Mouse (Mus musculus): ENCODE results near the gene Asb17. TPM values are rescaled to one million over a fixed set of nuclear protein-coding genes. Genes with fewer than 3 reads are reported as not detected.

Asb17 gene
- polyA plus RNA-seq, 1 experiment from 2014 or later, result not detected

GRCm38 (mm10) chr3:153807444-153808149 is 36.4 kb upstream of the Asb17 start:
- Histone ChIP-seq H3K4me3 (ENCODE audit: low read depth, low read length) (no peak overlapping the region), H3K9ac (ENCODE audit: low read length) (no peak overlapping the region), H3K36me3 (ENCODE audit: control insufficient read depth, insufficient read depth, low read length) (no peaks in the 10 kb centered on the region), H3K4me2 (ENCODE audit: low read length) (no peak overlapping the region), H3K27me3 (replicated peaks; ENCODE audit: control insufficient read depth, insufficient read depth, low read length) (no peaks in the 10 kb centered on the region), H3K27ac (ENCODE audit: low read depth, low read length) (no peak overlapping the region), H3K9me3 (replicated peaks; ENCODE audit: control insufficient read depth, low read length) (no peaks in the 10 kb centered on the region), H3K4me1 (ENCODE audit: control insufficient read depth, insufficient read depth, low read length) (peaks cover 4% of the 10 kb centered on the region)
- 88% methylated on average over 9 of the region's 9 CpGs for WGBS
- ATAC-seq (no peak), DNase-seq (ENCODE audit: low spot score) (no peak)

DNA sequence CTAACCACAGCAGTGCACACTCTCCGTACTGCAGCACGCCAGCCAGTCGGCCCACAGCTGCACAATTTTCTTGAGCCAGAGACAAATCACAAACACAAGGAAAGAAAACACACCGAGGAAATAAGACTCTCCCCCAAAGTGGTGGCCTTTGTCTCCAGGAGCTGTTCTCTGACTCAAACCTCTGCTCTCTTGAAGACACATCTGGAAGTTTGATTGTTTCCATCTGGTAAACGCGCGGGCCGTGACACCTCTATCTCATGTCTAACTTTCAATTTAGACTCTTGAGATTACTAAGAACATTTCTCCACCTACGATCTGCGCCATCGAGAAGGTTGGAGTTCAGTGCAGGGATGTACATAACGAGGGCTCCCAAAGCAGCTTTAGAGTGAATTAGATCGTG is 35.6 kb upstream of the Asb17 start:
- Histone ChIP-seq H3K4me1 (ENCODE audit: control insufficient read depth, insufficient read depth, low read length) (peaks cover 4% of the 10 kb centered on the region), H3K9me3 (replicated peaks; ENCODE audit: control insufficient read depth, low read length) (no peaks in the 10 kb centered on the region), H3K27me3 (replicated peaks; ENCODE audit: control insufficient read depth, insufficient read depth, low read length) (no peaks in the 10 kb centered on the region), H3K36me3 (ENCODE audit: control insufficient read depth, insufficient read depth, low read length) (no peaks in the 10 kb centered on the region), H3K27ac (ENCODE audit: low read depth, low read length) (no peak overlapping the region), H3K9ac (ENCODE audit: low read length) (no peak overlapping the region), H3K4me3 (ENCODE audit: low read depth, low read length) (no peak overlapping the region), H3K4me2 (ENCODE audit: low read length) (no peak overlapping the region)
- ATAC-seq (no peak), DNase-seq (ENCODE audit: low spot score) (no peak)
- WGBS, result 88% methylated on average over 13 of the region's 13 CpGs

- no peaks in the 10 kb centered on the region for H3K36me3 ChIP-seq (ENCODE audit: control insufficient read depth, insufficient read depth, low read length)
- no peak for DNase-seq (ENCODE audit: low spot score)
- no peaks in the 10 kb centered on the region for H3K9me3 ChIP-seq (replicated peaks; ENCODE audit: control insufficient read depth, low read length)
- no peak overlapping the region for H3K27ac ChIP-seq (ENCODE audit: low read depth, low read length)
- no peak overlapping the region for H3K9ac ChIP-seq (ENCODE audit: low read length)
- no peak overlapping the region for H3K4me2 ChIP-seq (ENCODE audit: low read length)
- WGBS, result 90% methylated on average over 8 of the region's 8 CpGs
- H3K27me3 ChIP-seq (replicated peaks; ENCODE audit: control insufficient read depth, insufficient read depth, low read length), result no peaks in the 10 kb centered on the region
- ATAC-seq, result no peak
- no peaks in the 10 kb centered on the region for H3K4me1 ChIP-seq (ENCODE audit: control insufficient read depth, insufficient read depth, low read length)
- H3K4me3 ChIP-seq (ENCODE audit: low read depth, low read length), result no peak overlapping the region
Observed at GRCm38 (mm10) chr3:153814026-153814425, 30.0 kb upstream of the Asb17 start.

GRCm38 (mm10) chr3:153817376-153817890 is 26.6 kb upstream of the Asb17 start:
- H3K9ac ChIP-seq (ENCODE audit: low read length), result no peak overlapping the region
- no peaks in the 10 kb centered on the region for H3K27me3 ChIP-seq (replicated peaks; ENCODE audit: control insufficient read depth, insufficient read depth, low read length)
- no peak overlapping the region for H3K4me3 ChIP-seq (ENCODE audit: low read depth, low read length)
- DNase-seq (ENCODE audit: low spot score), result no peak
- H3K27ac ChIP-seq (ENCODE audit: low read depth, low read length), result no peak overlapping the region
- H3K36me3 ChIP-seq (ENCODE audit: control insufficient read depth, insufficient read depth, low read length), result no peaks in the 10 kb centered on the region
- WGBS, result 86% methylated on average over 9 of the region's 9 CpGs
- H3K4me1 ChIP-seq (ENCODE audit: control insufficient read depth, insufficient read depth, low read length), result no peaks in the 10 kb centered on the region
- H3K4me2 ChIP-seq (ENCODE audit: low read length), result no peak overlapping the region
- no peaks in the 10 kb centered on the region for H3K9me3 ChIP-seq (replicated peaks; ENCODE audit: control insufficient read depth, low read length)
- no peak for ATAC-seq

DNA sequence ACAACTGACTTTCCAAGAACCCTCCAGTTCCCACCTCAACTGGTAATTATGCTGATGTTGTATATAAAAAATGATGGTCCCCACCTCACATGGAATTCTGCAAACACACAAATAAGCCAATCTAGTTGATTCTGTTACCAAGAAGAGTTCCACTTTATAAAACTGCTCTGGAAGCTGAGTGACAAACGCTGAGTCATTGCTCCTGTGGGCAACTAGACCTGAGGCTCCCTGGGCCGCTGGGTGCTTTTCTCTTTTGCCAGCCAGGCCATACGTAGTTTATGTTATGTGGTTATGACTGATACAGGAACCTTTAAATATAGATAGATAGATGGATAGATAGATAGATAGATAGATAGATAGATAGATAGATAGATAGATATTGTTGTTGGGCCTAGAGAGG is 25.3 kb upstream of the Asb17 start:
- WGBS, result 99% methylated on average over 3 of the region's 3 CpGs
- no peaks in the 10 kb centered on the region for H3K9me3 ChIP-seq (replicated peaks; ENCODE audit: control insufficient read depth, low read length)
- no peak overlapping the region for H3K4me3 ChIP-seq (ENCODE audit: low read depth, low read length)
- H3K4me2 ChIP-seq (ENCODE audit: low read length), result no peak overlapping the region
- ATAC-seq (no peak), DNase-seq (ENCODE audit: low spot score) (no peak)
- H3K27me3 ChIP-seq (replicated peaks; ENCODE audit: control insufficient read depth, insufficient read depth, low read length), result no peaks in the 10 kb centered on the region
- H3K4me1 ChIP-seq (ENCODE audit: control insufficient read depth, insufficient read depth, low read length), result peaks cover 2% of the 10 kb centered on the region; the same call in 1 of the 2 replicates
- no peaks in the 10 kb centered on the region for H3K36me3 ChIP-seq (ENCODE audit: control insufficient read depth, insufficient read depth, low read length)
- H3K27ac ChIP-seq (ENCODE audit: low read depth, low read length), result no peak overlapping the region
- no peak overlapping the region for H3K9ac ChIP-seq (ENCODE audit: low read length)

DNA sequence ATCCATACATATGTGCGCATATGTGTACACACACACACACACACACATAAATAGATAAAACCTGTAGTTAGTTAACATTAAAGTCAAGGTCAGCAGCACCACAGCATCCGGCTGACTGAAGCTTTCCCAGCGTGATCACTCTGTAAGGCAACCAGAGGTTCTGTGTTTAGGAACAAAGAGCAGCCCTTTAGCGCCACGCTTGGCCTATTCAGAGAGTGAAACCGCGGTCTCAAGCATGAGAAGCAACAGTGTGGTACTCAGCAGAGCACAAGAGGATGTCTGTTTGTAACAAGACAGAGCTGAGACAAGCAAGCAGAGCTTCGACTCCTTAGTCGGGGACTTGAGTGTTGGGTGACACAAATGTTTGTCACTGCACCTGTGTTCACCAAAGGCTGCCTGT is 24.6 kb upstream of the Asb17 start:
- H3K36me3 ChIP-seq (ENCODE audit: control insufficient read depth, insufficient read depth, low read length), result no peaks in the 10 kb centered on the region
- no peak overlapping the region for H3K27ac ChIP-seq (ENCODE audit: low read depth, low read length)
- H3K9ac ChIP-seq (ENCODE audit: low read length), result no peak overlapping the region
- DNase-seq (ENCODE audit: low spot score) (peak; percentile 30), ATAC-seq (no peak)
- peaks cover 6% of the 10 kb centered on the region for H3K4me1 ChIP-seq (ENCODE audit: control insufficient read depth, insufficient read depth, low read length)
- H3K9me3 ChIP-seq (replicated peaks; ENCODE audit: control insufficient read depth, low read length), result no peaks in the 10 kb centered on the region
- H3K4me3 ChIP-seq (ENCODE audit: low read depth, low read length), result no peak overlapping the region
- no peaks in the 10 kb centered on the region for H3K27me3 ChIP-seq (replicated peaks; ENCODE audit: control insufficient read depth, insufficient read depth, low read length)
- WGBS, result 51% methylated on average over 9 of the region's 9 CpGs
- H3K4me2 ChIP-seq (ENCODE audit: low read length), result no peak overlapping the region

GRCm38 (mm10) chr3:153823671-153824515 is 20.1 kb upstream of the Asb17 start:
- H3K27me3 ChIP-seq (replicated peaks; ENCODE audit: control insufficient read depth, insufficient read depth, low read length), result no peaks in the 10 kb centered on the region
- H3K9ac ChIP-seq (ENCODE audit: low read length), result no peak overlapping the region
- H3K4me1 ChIP-seq (ENCODE audit: control insufficient read depth, insufficient read depth, low read length), result peaks cover 6% of the 10 kb centered on the region
- H3K36me3 ChIP-seq (ENCODE audit: control insufficient read depth, insufficient read depth, low read length), result no peaks in the 10 kb centered on the region
- no peak overlapping the region for H3K27ac ChIP-seq (ENCODE audit: low read depth, low read length)
- no peak overlapping the region for H3K4me3 ChIP-seq (ENCODE audit: low read depth, low read length)
- DNase-seq (ENCODE audit: low spot score) (peak; percentile 19), ATAC-seq (no peak; the same call in 1 of the 2 replicates)
- 47% methylated on average over 11 of the region's 11 CpGs for WGBS
- H3K9me3 ChIP-seq (replicated peaks; ENCODE audit: control insufficient read depth, low read length), result no peaks in the 10 kb centered on the region
- H3K4me2 ChIP-seq (ENCODE audit: low read length), result no peak overlapping the region

DNA sequence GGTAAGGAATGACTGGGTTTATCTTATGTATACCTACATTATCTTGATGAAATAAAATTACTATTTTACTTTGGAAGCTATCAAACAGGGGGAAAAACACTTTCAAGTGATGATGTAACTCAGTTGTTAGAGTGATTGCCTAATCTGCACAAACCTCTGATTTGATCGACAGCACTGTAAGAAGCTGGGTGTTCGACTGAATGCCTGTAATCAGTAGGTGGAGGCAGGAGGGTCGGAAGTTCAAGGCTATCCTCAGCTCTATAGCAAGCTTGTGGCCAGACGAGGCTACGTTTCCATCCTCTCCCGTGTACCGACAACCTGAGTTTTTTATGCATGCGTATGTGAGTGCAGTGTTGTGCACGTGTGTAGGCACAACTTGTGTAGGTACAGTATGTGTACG is 18.8 kb upstream of the Asb17 start:
- Histone ChIP-seq H3K4me1 (ENCODE audit: control insufficient read depth, insufficient read depth, low read length) (peaks cover 6% of the 10 kb centered on the region), H3K27me3 (replicated peaks; ENCODE audit: control insufficient read depth, insufficient read depth, low read length) (no peaks in the 10 kb centered on the region), H3K4me3 (ENCODE audit: low read depth, low read length) (no peak overlapping the region), H3K9me3 (replicated peaks; ENCODE audit: control insufficient read depth, low read length) (no peaks in the 10 kb centered on the region), H3K4me2 (ENCODE audit: low read length) (no peak overlapping the region), H3K36me3 (ENCODE audit: control insufficient read depth, insufficient read depth, low read length) (no peaks in the 10 kb centered on the region), H3K27ac (ENCODE audit: low read depth, low read length) (no peak overlapping the region), H3K9ac (ENCODE audit: low read length) (no peak overlapping the region)
- no peak for ATAC-seq
- DNase-seq (ENCODE audit: low spot score), result no peak
- 94% methylated on average over 10 of the region's 10 CpGs for WGBS

DNA sequence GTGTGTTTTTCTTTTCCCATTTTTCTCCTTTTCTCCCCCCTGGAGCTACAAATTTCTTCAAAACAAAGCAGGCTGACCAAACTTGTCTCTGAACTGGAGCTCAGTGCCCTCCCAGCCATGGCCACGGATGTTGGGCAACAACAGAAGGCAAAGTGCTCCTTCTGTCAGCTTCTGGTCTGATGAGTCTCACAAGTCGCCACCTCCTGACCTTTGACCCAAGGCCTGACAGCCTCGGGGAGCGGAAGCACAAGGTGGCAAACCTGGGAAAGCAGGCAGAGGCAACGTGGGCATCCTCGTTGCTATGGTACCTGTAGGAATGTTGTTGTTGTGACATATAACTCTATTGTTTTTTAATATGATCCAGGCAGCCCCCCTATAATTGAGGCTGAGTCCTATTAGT is 17.4 kb upstream of the Asb17 start:
- no peak for ATAC-seq
- no peak for DNase-seq (ENCODE audit: low spot score)
- Histone ChIP-seq H3K27me3 (replicated peaks; ENCODE audit: control insufficient read depth, insufficient read depth, low read length) (no peaks in the 10 kb centered on the region), H3K4me1 (ENCODE audit: control insufficient read depth, insufficient read depth, low read length) (peaks cover 6% of the 10 kb centered on the region), H3K9me3 (replicated peaks; ENCODE audit: control insufficient read depth, low read length) (no peaks in the 10 kb centered on the region), H3K27ac (ENCODE audit: low read depth, low read length) (no peak overlapping the region), H3K9ac (ENCODE audit: low read length) (no peak overlapping the region), H3K4me2 (ENCODE audit: low read length) (no peak overlapping the region), H3K36me3 (ENCODE audit: control insufficient read depth, insufficient read depth, low read length) (no peaks in the 10 kb centered on the region), H3K4me3 (ENCODE audit: low read depth, low read length) (no peak overlapping the region)
- 52% methylated on average over 6 of the region's 6 CpGs for whole genome bisulfite sequencing
